Mouse (Mus musculus): ENCODE data around the gene Gpr137b. TPM values are rescaled to one million over a fixed set of nuclear protein-coding genes. Genes with fewer than 3 reads are reported as not detected.
A peak's percentile ranks its signal among the peaks of the same experiment; 100 is the strongest.
"Not testable (repeated sequence)": the region's sequence is repeated elsewhere in the genome, so short reads cannot be mapped to it uniquely, and the experiment has no call there.

Gene Gpr137b
- total RNA-seq (2017) = 33.4 and 60.2 TPM in 2 replicates

GRCm38 (mm10) chr13:13393228-13394095 is at the start of gene Gpr137b:
TSS of gene Gpr137b (minus strand) at chr13:13394014.
- ATAC-seq (ENCODE audit: extremely low read depth, insufficient number of reproducible peaks, low FRiP score, poor library complexity, severe bottlenecking) = peak; percentile 72

GRCm38 (mm10) chr13:13438112-13438953 is 44.5 kb upstream of the Gpr137b start:
- peak; percentile 13; the same call in 1 of the 2 replicates for ATAC-seq (ENCODE audit: extremely low read depth, insufficient number of reproducible peaks, low FRiP score, poor library complexity, severe bottlenecking)

- 0 out of 2 replicates have a peak, but pooled peaks have one; percentile 13 for ATAC-seq (ENCODE audit: extremely low read depth, insufficient number of reproducible peaks, low FRiP score, poor library complexity, severe bottlenecking)
Measured at GRCm38 (mm10) chr13:13437460-13438015, 43.7 kb upstream of the Gpr137b start, which contains the start of gene Nid1. TSS of gene Nid1 (plus strand) at chr13:13437551.

- ATAC-seq (ENCODE audit: extremely low read depth, insufficient number of reproducible peaks, low FRiP score, poor library complexity, severe bottlenecking) = not testable (repeated sequence)
Measured at GRCm38 (mm10) chr13:13436161-13436560, 42.3 kb upstream of the Gpr137b start.

- ATAC-seq (ENCODE audit: extremely low read depth, insufficient number of reproducible peaks, low FRiP score, poor library complexity, severe bottlenecking) = not testable (repeated sequence)
Measured at GRCm38 (mm10) chr13:13423301-13423700, 29.5 kb upstream of the Gpr137b start.

GRCm38 (mm10) chr13:13418859-13419258 is 25.0 kb upstream of the Gpr137b start:
- not testable (repeated sequence) for ATAC-seq (ENCODE audit: extremely low read depth, insufficient number of reproducible peaks, low FRiP score, poor library complexity, severe bottlenecking)

GRCm38 (mm10) chr13:13416007-13416337 is 22.2 kb upstream of the Gpr137b start:
- ATAC-seq (ENCODE audit: extremely low read depth, insufficient number of reproducible peaks, low FRiP score, poor library complexity, severe bottlenecking) = not testable (repeated sequence)

GRCm38 (mm10) chr13:13415120-13416006 is 21.5 kb upstream of the Gpr137b start:
- ATAC-seq (ENCODE audit: extremely low read depth, insufficient number of reproducible peaks, low FRiP score, poor library complexity, severe bottlenecking) = peak; percentile 67; the same call in 1 of the 2 replicates

GRCm38 (mm10) chr13:13414206-13414605 is 20.4 kb upstream of the Gpr137b start:
- no peak for ATAC-seq (ENCODE audit: extremely low read depth, insufficient number of reproducible peaks, low FRiP score, poor library complexity, severe bottlenecking)

GRCm38 (mm10) chr13:13405511-13405910 is 11.7 kb upstream of the Gpr137b start:
- ATAC-seq (ENCODE audit: extremely low read depth, insufficient number of reproducible peaks, low FRiP score, poor library complexity, severe bottlenecking) = not testable (repeated sequence)

- not testable (repeated sequence) for ATAC-seq (ENCODE audit: extremely low read depth, insufficient number of reproducible peaks, low FRiP score, poor library complexity, severe bottlenecking)
Measured at GRCm38 (mm10) chr13:13404517-13405155, 10.8 kb upstream of the Gpr137b start.

- ATAC-seq (ENCODE audit: extremely low read depth, insufficient number of reproducible peaks, low FRiP score, poor library complexity, severe bottlenecking) = not testable (repeated sequence)
Measured at GRCm38 (mm10) chr13:13403839-13404238, 10.0 kb upstream of the Gpr137b start.

GRCm38 (mm10) chr13:13403366-13403765 is 9.6 kb upstream of the Gpr137b start:
- not testable (repeated sequence) for ATAC-seq (ENCODE audit: extremely low read depth, insufficient number of reproducible peaks, low FRiP score, poor library complexity, severe bottlenecking)

- not testable (repeated sequence) for ATAC-seq (ENCODE audit: extremely low read depth, insufficient number of reproducible peaks, low FRiP score, poor library complexity, severe bottlenecking)
Measured at GRCm38 (mm10) chr13:13402818-13403217, 9.0 kb upstream of the Gpr137b start.

- ATAC-seq (ENCODE audit: extremely low read depth, insufficient number of reproducible peaks, low FRiP score, poor library complexity, severe bottlenecking) = not testable (repeated sequence)
Measured at GRCm38 (mm10) chr13:13400851-13401250, 7.0 kb upstream of the Gpr137b start.

- ATAC-seq (ENCODE audit: extremely low read depth, insufficient number of reproducible peaks, low FRiP score, poor library complexity, severe bottlenecking) = peak; percentile 18; the same call in 1 of the 2 replicates
Measured at GRCm38 (mm10) chr13:13394096-13394395, 232 bp upstream of the Gpr137b start.

GRCm38 (mm10) chr13:13378168-13378859 is 15.5 kb downstream of the Gpr137b start:
- ATAC-seq (ENCODE audit: extremely low read depth, insufficient number of reproducible peaks, low FRiP score, poor library complexity, severe bottlenecking) = peak; percentile 97
